Mouse (Mus musculus): ENCODE measurements around the gene Glrx3. TPM values are rescaled to one million over a fixed set of nuclear protein-coding genes. Genes with fewer than 3 reads are reported as not detected.

The Glrx3 gene
- total and polyA plus RNA-seq, 3 experiments = 182 to 372 (median 279) TPM

DNA sequence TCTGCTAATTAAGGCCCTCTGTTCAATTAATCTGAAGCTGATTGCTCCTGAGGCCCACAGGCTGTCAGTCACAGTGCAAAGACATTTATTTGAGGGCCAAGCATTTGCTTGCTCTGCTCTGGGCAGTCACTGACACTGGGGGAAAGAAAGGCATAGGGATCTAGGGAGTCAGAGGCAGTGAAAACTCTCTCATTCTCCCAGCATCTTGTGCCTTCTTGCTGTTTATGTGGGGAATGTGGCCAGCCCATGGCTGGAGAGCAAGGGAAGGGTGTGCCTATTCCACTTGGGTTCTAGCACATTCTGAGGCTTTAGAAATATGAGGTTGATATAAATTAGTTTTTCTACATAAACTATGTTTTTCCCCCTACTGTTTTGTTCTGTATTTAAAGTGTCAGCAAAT is 80.2 kb downstream of the Glrx3 start:
- H3K4me1 ChIP-seq (ENCODE audit: control insufficient read depth in 1 of 2, insufficient read depth in 2 of 2) = no peaks in the 10 kb centered on the region
- no peak for DNase-seq (ENCODE audit: extremely low read depth)
- no peak overlapping the region for H3K4me3 ChIP-seq (replicated peaks in 1 of 3; ENCODE audit: low read depth in 2 of 3, low read length in 2 of 3, poor library complexity in 1 of 3)
- H3K27ac ChIP-seq (ENCODE audit: insufficient read depth, low read depth) = no peak overlapping the region
- no peaks in the 10 kb centered on the region for H3K79me2 ChIP-seq (replicated peaks; ENCODE audit: control insufficient read depth, extremely low read depth, insufficient read depth, poor library complexity, severe bottlenecking)
- in situ Hi-C loops (cut with MboI; ENCODE audit: low pct_ligation_motif_present, low pct_unique_long_range_greater_than_20kb, low sequenced_read_pairs) = no loop called here
- TF ChIP-seq UBTF (IDR thresholded peaks at IDR 0.05; ENCODE audit: low read depth, low read length) (no peak), MAFK (IDR thresholded peaks at IDR 0.05; ENCODE audit: insufficient replicate concordance, low read length) (no peak), JUN (IDR thresholded peaks at IDR 0.05; ENCODE audit: insufficient read depth, low read depth, low read length) (no peak), ZNF384 (IDR thresholded peaks at IDR 0.05; ENCODE audit: low read depth, low read length) (no peak), KAT2A (IDR thresholded peaks at IDR 0.05; ENCODE audit: insufficient replicate concordance, low read length) (no peak), CTCF (conservative IDR thresholded peaks at IDR 0.05 in 1 of 2, IDR thresholded peaks at IDR 0.05 in 1 of 2; ENCODE audit: low read depth in 2 of 2, low read length in 2 of 2) (no peak), ELF1 (IDR thresholded peaks at IDR 0.05; ENCODE audit: low read depth, low read length) (no peak), TBP (conservative IDR thresholded peaks at IDR 0.05; ENCODE audit: low read depth, low read length) (no peak), MAZ (IDR thresholded peaks at IDR 0.05; ENCODE audit: low read depth, low read length) (no peak), CHD1 (IDR thresholded peaks at IDR 0.05; ENCODE audit: low read depth, low read length) (no peak), USF1 (IDR thresholded peaks at IDR 0.05; ENCODE audit: low read depth, low read length) (no peak), USF2 (conservative IDR thresholded peaks at IDR 0.05; ENCODE audit: low read depth, low read length) (no peak), MAX (IDR thresholded peaks at IDR 0.05; ENCODE audit: low read length) (no peak), SMC3 (IDR thresholded peaks at IDR 0.05; ENCODE audit: low read depth, low read length) (no peak), MXI1 (IDR thresholded peaks at IDR 0.05; ENCODE audit: low read depth, low read length) (no peak), JUND (conservative IDR thresholded peaks at IDR 0.05; ENCODE audit: low read depth, low read length) (no peak), EP300 (IDR thresholded peaks at IDR 0.05; ENCODE audit: low read length) (no peak), GABPA (IDR thresholded peaks at IDR 0.05; ENCODE audit: insufficient replicate concordance, low read depth, low read length) (no peak), POLR2AphosphoS2 (IDR thresholded peaks at IDR 0.05; ENCODE audit: low read depth, low read length) (no peak), ETS1 (conservative IDR thresholded peaks at IDR 0.05; ENCODE audit: low read depth, low read length) (no peak)
- no peak overlapping the region for H3K4me2 ChIP-seq (ENCODE audit: insufficient read depth, low read depth, poor library complexity, severe bottlenecking)
- no peak overlapping the region for H3K9ac ChIP-seq (ENCODE audit: insufficient read depth, low read depth)
- peaks cover 2% of the 10 kb centered on the region for H3K9me3 ChIP-seq (replicated peaks; ENCODE audit: low read length)
- dilution Hi-C loops (cut with MboI; ENCODE audit: extremely low pct_ligation_motif_present, extremely low pct_unique_long_range_greater_than_20kb, low sequenced_read_pairs) = no loop called here
- H3K36me3 ChIP-seq (replicated peaks in 1 of 2; ENCODE audit: control insufficient read depth in 1 of 2, insufficient read depth in 1 of 2, low read length in 1 of 2) = no peaks in the 10 kb centered on the region
- peaks cover 85% of the 10 kb centered on the region for H3K27me3 ChIP-seq (replicated peaks)

DNA sequence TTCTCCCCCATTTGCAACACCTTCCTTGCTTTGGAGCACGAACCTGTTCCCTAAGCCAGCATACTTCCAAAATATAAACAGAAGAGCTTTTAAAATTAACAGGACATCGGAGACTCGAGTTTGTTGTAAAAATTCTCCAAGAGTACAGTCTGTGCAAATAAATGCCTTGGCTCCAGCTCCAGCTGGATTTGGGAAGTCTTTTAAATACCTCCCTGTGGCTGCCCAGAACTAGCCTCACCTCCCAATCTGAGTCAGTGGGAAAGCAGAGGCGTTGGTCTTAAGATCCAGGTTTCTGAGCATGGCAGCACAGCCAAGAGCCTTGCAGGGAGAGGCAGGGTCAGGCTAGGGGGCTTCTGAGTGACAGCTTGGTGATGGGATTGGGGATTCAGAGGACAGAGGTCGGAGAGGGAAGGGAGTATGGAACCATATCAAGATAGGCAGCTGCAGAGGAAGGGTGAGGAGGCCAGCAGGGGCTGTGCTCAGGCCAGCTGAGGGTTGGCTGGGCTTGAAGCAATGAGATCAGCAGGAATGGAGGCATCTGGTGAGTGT is 80.7 kb downstream of the Glrx3 start:
- TF ChIP-seq ZC3H11A (IDR thresholded peaks at IDR 0.05; ENCODE audit: low read depth, low read length) (no peak), CTCF (conservative IDR thresholded peaks at IDR 0.05 in 1 of 2, IDR thresholded peaks at IDR 0.05 in 1 of 2; ENCODE audit: low read depth in 2 of 2, low read length in 2 of 2) (no peak), SMC3 (IDR thresholded peaks at IDR 0.05; ENCODE audit: low read depth, low read length) (no peak), BHLHE40 (IDR thresholded peaks at IDR 0.05; ENCODE audit: low read depth, low read length) (no peak), MAFK (IDR thresholded peaks at IDR 0.05; ENCODE audit: insufficient replicate concordance, low read length) (no peak)
- H3K9me3 ChIP-seq (replicated peaks; ENCODE audit: low read length) = peaks cover 3% of the 10 kb centered on the region
- in situ Hi-C loops (cut with MboI; ENCODE audit: low pct_ligation_motif_present, low pct_unique_long_range_greater_than_20kb, low sequenced_read_pairs) (no loop called here), dilution Hi-C loops (cut with MboI; ENCODE audit: extremely low pct_ligation_motif_present, extremely low pct_unique_long_range_greater_than_20kb, low sequenced_read_pairs) (no loop called here)
- no peak overlapping the region for H3K4me2 ChIP-seq (ENCODE audit: insufficient read depth, low read depth, poor library complexity, severe bottlenecking)
- H3K27me3 ChIP-seq (replicated peaks) = peaks cover 86% of the 10 kb centered on the region
- H3K4me1 ChIP-seq (ENCODE audit: control insufficient read depth in 1 of 2, insufficient read depth in 2 of 2) = no peaks in the 10 kb centered on the region
- H3K27ac ChIP-seq (ENCODE audit: insufficient read depth, low read depth) = no peak overlapping the region
- no peaks in the 10 kb centered on the region for H3K36me3 ChIP-seq (replicated peaks in 1 of 2; ENCODE audit: control insufficient read depth in 1 of 2, insufficient read depth in 1 of 2, low read length in 1 of 2)
- H3K4me3 ChIP-seq (replicated peaks in 1 of 3; ENCODE audit: low read depth in 2 of 3, low read length in 2 of 3, poor library complexity in 1 of 3) = no peak overlapping the region
- no peak for DNase-seq (ENCODE audit: extremely low read depth)
- no peaks in the 10 kb centered on the region for H3K79me2 ChIP-seq (replicated peaks; ENCODE audit: control insufficient read depth, extremely low read depth, insufficient read depth, poor library complexity, severe bottlenecking)
- no peak overlapping the region for H3K9ac ChIP-seq (ENCODE audit: insufficient read depth, low read depth)

Other genes with a start within 250 kb of the Glrx3 start
- 0.38 and 0.89 TPM in 2 replicates for gene Ebf3, start 123.2 kb upstream of the Glrx3 start, total RNA-seq (2012; rRNA removed)
- gene Ebf3, start 123.2 kb upstream of the Glrx3 start, total RNA-seq (2014; rRNA removed) = not detected in 2 replicates
- gene Ebf3, start 123.2 kb upstream of the Glrx3 start, polyA plus RNA-seq (2012; ENCODE audit: insufficient read length, low read depth) = 0.10 and 0.11 TPM in 2 replicates
- 7.4 and 10.3 TPM in 2 replicates for gene 9430038I01Rik, start 26.9 kb upstream of the Glrx3 start, total RNA-seq (2012; rRNA removed)
- gene 9430038I01Rik, start 26.9 kb upstream of the Glrx3 start, total RNA-seq (2014; rRNA removed) = 11.6 and 14.0 TPM in 2 replicates
- 9.8 and 14.6 TPM in 2 replicates for gene 9430038I01Rik, start 26.9 kb upstream of the Glrx3 start, polyA plus RNA-seq (2012; ENCODE audit: insufficient read length, low read depth)

All from CH12.LX (cell line).